Mouse (Mus musculus) neural tube, embryonic 14.5 days (tissue): Measurements from ENCODE around the gene Btg1-ps1. TPM values are rescaled to one million over a fixed set of nuclear protein-coding genes. Genes with fewer than 3 reads are reported as not detected.
"Not testable (repeated sequence)": the region's sequence is repeated elsewhere in the genome, so short reads cannot be mapped to it uniquely, and the experiment has no call there.

Experiments
- ATAC-seq: fragments of 200-750 bp; cut with Nextera tagmentation; 2 replicates; pipeline ENCODE4 v1.8.0; 2017; ENCODE audit warnings: low read depth, mild to moderate bottlenecking, moderate TSS enrichment, moderate library complexity
- H3K27ac ChIP-seq: fragments of 300-500 bp; sonication (generic); 2 replicates; pipeline ENCODE4 v1.5.1; 2014; ENCODE audit warnings: low read depth, mild to moderate bottlenecking, control low read depth, low read length, moderate library complexity, mixed read lengths
- H3K27me3 ChIP-seq: fragments of 300-500 bp; sonication (generic); 2 replicates; pipeline ENCODE4 v1.6.1; 2014; ENCODE audit warnings: low read length; ENCODE audit not compliant: control insufficient read depth, insufficient read depth
- H3K36me3 ChIP-seq: fragments of 300-500 bp; sonication (generic); 2 replicates; pipeline ENCODE4 v1.6.1; 2014; ENCODE audit warnings: low read length, mixed read lengths; ENCODE audit not compliant: control insufficient read depth, insufficient read depth
- H3K4me1 ChIP-seq: fragments of 300-500 bp; sonication (generic); 2 replicates; pipeline ENCODE4 v1.6.1; 2014; ENCODE audit warnings: low read length; ENCODE audit not compliant: control insufficient read depth, insufficient read depth
- H3K4me2 ChIP-seq: fragments of 300-500 bp; sonication (generic); 2 replicates; pipeline ENCODE4 v1.6.1; 2014; ENCODE audit warnings: mild to moderate bottlenecking, low read depth, low read length, control low read depth
- H3K4me3 ChIP-seq: fragments of 300-500 bp; sonication (generic); 2 replicates; pipeline ENCODE4 v1.5.1; 2014; ENCODE audit warnings: low read depth, low read length, control low read depth, mixed read lengths
- H3K9ac ChIP-seq: fragments of 300-500 bp; sonication (generic); replicated peaks from 2 replicates; pipeline ENCODE4 v1.6.1; 2014; ENCODE audit warnings: low read depth, mild to moderate bottlenecking, control low read depth, low read length, mixed read lengths
- H3K9me3 ChIP-seq: fragments of 300-500 bp; sonication (generic); 2 replicates; pipeline ENCODE4 v1.6.1; 2016; ENCODE audit warnings: low read length; ENCODE audit not compliant: control insufficient read depth
- WGBS: fragments of 180-500 bp; shearing (Covaris S2); extraction: QIAGEN DNeasy Blood & Tissue Kit; methylation state at CpG from one replicate; pipeline ENCODE4 v1.1.7; 2014; 5-methylcytosine and 5-hydroxymethylcytosine counted together
- polyA plus RNA-seq: library from polyadenylated mRNA; unstranded; fragments of >200 nt; fragmentation: Nextera tagmentation; extraction: Ambion mirVana; gene quantifications from 2 replicates; pipeline ENCODE4 v1.2.1, GENCODE M21; 2014

Btg1-ps1 gene
- polyA plus RNA-seq: not detected in 2 replicates

GRCm38 (mm10) chrX:38018597-38018996 lies at the start of gene Btg1-ps1:
Gene Btg1-ps1 (minus strand): TSS chrX:38018815.
- H3K4me1 ChIP-seq, H3K4me2 ChIP-seq, H3K36me3 ChIP-seq, ATAC-seq, H3K4me3 ChIP-seq, H3K27ac ChIP-seq, H3K27me3 ChIP-seq, H3K9me3 ChIP-seq, H3K9ac ChIP-seq: not testable (repeated sequence)

GRCm38 (mm10) chrX:38066175-38066574 lies 47.6 kb upstream of the Btg1-ps1 start, which contains the start of gene Rhox10:
Gene Rhox10 (plus strand): TSS chrX:38066475.
- ATAC-seq: no peak
- no peaks in the 10 kb centered on the region for H3K4me1 ChIP-seq
- H3K9ac ChIP-seq: no peak within 1 kb of the TSS
- no peak within 1 kb of the TSS for H3K4me3 ChIP-seq
- 87% methylated on average over 11 of the region's 11 CpGs for WGBS
- H3K27me3 ChIP-seq: no peaks in the 10 kb centered on the region
- no peaks in the 10 kb centered on the region for H3K36me3 ChIP-seq
- no peaks in the 10 kb centered on the region for H3K9me3 ChIP-seq
- no peak within 1 kb of the TSS for H3K27ac ChIP-seq
- H3K4me2 ChIP-seq: no peak within 1 kb of the TSS

- no peak overlapping the region for H3K9ac ChIP-seq
- no peaks in the 10 kb centered on the region for H3K27me3 ChIP-seq
- no peaks in the 10 kb centered on the region for H3K9me3 ChIP-seq
- H3K27ac ChIP-seq: no peak overlapping the region
- no peaks in the 10 kb centered on the region for H3K36me3 ChIP-seq
- 0% methylated on average over 1 of the region's 1 CpGs for WGBS
- H3K4me1 ChIP-seq: no peaks in the 10 kb centered on the region
- no peak for ATAC-seq
- no peak overlapping the region for H3K4me3 ChIP-seq
- no peak overlapping the region for H3K4me2 ChIP-seq
These were observed 42.9 kb upstream of the Btg1-ps1 start for GRCm38 (mm10) chrX:38061544-38061943.

GRCm38 (mm10) chrX:38043014-38043413 lies 24.4 kb upstream of the Btg1-ps1 start, which contains the start of gene Btg1-ps2:
Gene Btg1-ps2 (minus strand): TSS chrX:38043114.
- H3K27ac ChIP-seq, ATAC-seq, H3K4me3 ChIP-seq, H3K4me2 ChIP-seq, H3K9me3 ChIP-seq, H3K27me3 ChIP-seq, H3K36me3 ChIP-seq, H3K9ac ChIP-seq, H3K4me1 ChIP-seq: not testable (repeated sequence)

GRCm38 (mm10) chrX:38039666-38040065 lies 21.1 kb upstream of the Btg1-ps1 start:
- Histone ChIP-seq H3K4me2 (no peak overlapping the region), H3K4me3 (no peak overlapping the region), H3K9me3 (no peaks in the 10 kb centered on the region), H3K36me3 (no peaks in the 10 kb centered on the region), H3K9ac (no peak overlapping the region), H3K27ac (no peak overlapping the region), H3K4me1 (no peaks in the 10 kb centered on the region), H3K27me3 (no peaks in the 10 kb centered on the region)
- 98% methylated on average over 5 of the region's 5 CpGs for WGBS
- ATAC-seq: no peak

- no peaks in the 10 kb centered on the region for H3K36me3 ChIP-seq
- H3K4me2 ChIP-seq: no peak overlapping the region
- no peak overlapping the region for H3K27ac ChIP-seq
- no peaks in the 10 kb centered on the region for H3K27me3 ChIP-seq
- no peak overlapping the region for H3K9ac ChIP-seq
- 85% methylated on average over 2 of the region's 2 CpGs for WGBS
- H3K4me3 ChIP-seq: no peak overlapping the region
- no peak for ATAC-seq
- no peaks in the 10 kb centered on the region for H3K4me1 ChIP-seq
- H3K9me3 ChIP-seq: no peaks in the 10 kb centered on the region
These were observed 15.2 kb upstream of the Btg1-ps1 start for GRCm38 (mm10) chrX:38033841-38034240.

GRCm38 (mm10) chrX:38008756-38009155 lies 9.9 kb downstream of the Btg1-ps1 start:
- H3K27ac ChIP-seq: no peak overlapping the region
- no peak overlapping the region for H3K4me2 ChIP-seq
- no peaks in the 10 kb centered on the region for H3K4me1 ChIP-seq
- H3K36me3 ChIP-seq: no peaks in the 10 kb centered on the region
- H3K9ac ChIP-seq: no peak overlapping the region
- ATAC-seq: no peak
- no peak overlapping the region for H3K4me3 ChIP-seq
- no peaks in the 10 kb centered on the region for H3K9me3 ChIP-seq
- H3K27me3 ChIP-seq: no peaks in the 10 kb centered on the region
- 78% methylated on average over 2 of the region's 2 CpGs for WGBS

Other genes with a start within 250 kb of the Btg1-ps1 start
- gene Rhox5, start 214.0 kb downstream of the Btg1-ps1 start, polyA plus RNA-seq: 0.37 TPM in 1 of 2 replicates, not detected in the other
- not detected in 2 replicates for gene Rhox6, start 191.9 kb downstream of the Btg1-ps1 start, polyA plus RNA-seq
- not detected in 2 replicates for gene Rhox7a, start 187.1 kb downstream of the Btg1-ps1 start, polyA plus RNA-seq
- not detected in 2 replicates for gene Rhox8, start 139.9 kb downstream of the Btg1-ps1 start, polyA plus RNA-seq
- gene Rhox7b, start 121.6 kb downstream of the Btg1-ps1 start, polyA plus RNA-seq: not detected in 2 replicates
- not detected in 2 replicates for gene Rhox9, start 117.0 kb downstream of the Btg1-ps1 start, polyA plus RNA-seq
- not detected in 2 replicates for gene Btg1-ps2, start 24.3 kb upstream of the Btg1-ps1 start, polyA plus RNA-seq
- not detected in 2 replicates for gene Rhox10, start 47.7 kb upstream of the Btg1-ps1 start, polyA plus RNA-seq
- not detected in 2 replicates for gene Rhox11, start 66.3 kb upstream of the Btg1-ps1 start, polyA plus RNA-seq
- not detected in 2 replicates for gene Rhox12, start 92.1 kb upstream of the Btg1-ps1 start, polyA plus RNA-seq
- gene Rhox13, start 102.4 kb upstream of the Btg1-ps1 start, polyA plus RNA-seq: not detected in 2 replicates
- gene Zbtb33, start 171.0 kb upstream of the Btg1-ps1 start, polyA plus RNA-seq: 6.9 and 9.0 TPM in 2 replicates
- 65.1 and 66.9 TPM in 2 replicates for gene Tmem255a, start 233.6 kb upstream of the Btg1-ps1 start, polyA plus RNA-seq